Mouse (Mus musculus): ENCODE results near the gene Reep6. TPM values are rescaled to one million over a fixed set of nuclear protein-coding genes. Genes with fewer than 3 reads are reported as not detected.
A peak's percentile ranks its signal among the peaks of the same experiment; 100 is the strongest.
"Not testable (repeated sequence)": the region's sequence is repeated elsewhere in the genome, so short reads cannot be mapped to it uniquely, and the experiment has no call there.

Reep6 gene
- total RNA-seq, 2 experiments from 2014 or later: 10.3 to 11.6 TPM

DNA sequence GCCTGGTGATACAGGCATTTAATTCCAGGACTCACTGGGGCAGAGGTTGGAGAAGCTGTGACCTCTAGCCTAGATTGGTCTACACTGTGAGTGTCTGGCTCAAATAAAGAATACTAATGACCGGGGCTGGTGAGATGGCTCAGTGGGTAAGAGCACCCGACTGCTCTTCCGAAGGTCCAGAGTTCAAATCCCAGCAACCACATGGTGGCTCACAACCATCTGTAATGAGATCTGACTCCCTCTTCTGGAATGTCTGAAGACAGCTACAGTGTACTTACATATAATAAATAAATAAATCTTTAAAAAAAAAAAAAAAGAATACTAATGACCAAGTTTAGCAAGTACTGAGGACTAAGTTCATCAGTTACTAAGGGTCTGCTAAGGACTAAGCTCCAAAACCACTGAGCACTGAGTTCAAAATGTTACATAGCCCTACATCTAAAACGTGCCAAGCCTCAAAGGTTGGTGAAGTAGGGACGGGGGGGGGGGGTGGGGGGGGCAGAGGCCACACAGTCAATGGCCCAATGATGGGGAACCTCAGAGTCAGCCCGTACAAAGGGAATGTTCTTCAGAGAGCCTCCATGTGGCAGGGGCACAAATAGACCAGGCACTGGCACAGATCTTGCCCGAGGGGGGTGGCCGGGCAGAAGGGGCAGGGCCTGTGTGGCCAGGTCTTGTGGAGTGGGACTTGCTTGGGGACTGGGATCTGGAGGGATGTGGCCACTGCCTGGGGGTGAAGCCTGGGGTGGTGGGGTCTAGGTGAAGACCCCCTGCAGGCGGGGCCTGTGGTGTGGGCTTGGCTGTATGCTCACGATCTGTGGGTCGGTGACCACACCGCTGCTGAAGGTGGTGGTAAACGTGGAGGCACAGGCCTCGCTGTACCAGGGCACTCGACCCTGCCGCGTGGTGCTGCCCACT, 5.4 kb upstream of the Reep6 start:
- DNase-seq (ENCODE audit: low spot score in 2 of 2): no peak

DNA sequence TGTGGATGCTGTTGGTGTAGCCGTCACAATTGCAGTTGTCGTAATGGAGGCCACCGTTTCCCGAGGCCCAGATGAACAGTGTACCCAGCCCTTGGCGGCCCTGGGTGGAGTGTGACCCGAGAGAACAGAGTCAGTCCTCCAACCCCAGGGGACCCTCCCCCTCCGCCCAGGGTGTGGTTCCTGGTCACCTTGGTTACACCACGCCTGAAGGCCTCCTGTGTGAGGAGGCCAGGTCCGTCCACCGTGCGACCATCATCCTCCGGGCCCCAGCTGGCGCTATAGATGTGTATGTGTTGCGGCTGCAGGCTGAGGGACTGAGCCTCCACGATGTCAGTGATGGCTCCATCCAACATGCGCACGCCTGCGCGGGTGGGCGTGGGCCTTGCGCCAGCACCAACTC, 4.7 kb upstream of the Reep6 start:
- DNase-seq (ENCODE audit: low spot score in 2 of 2): no peak

DNA sequence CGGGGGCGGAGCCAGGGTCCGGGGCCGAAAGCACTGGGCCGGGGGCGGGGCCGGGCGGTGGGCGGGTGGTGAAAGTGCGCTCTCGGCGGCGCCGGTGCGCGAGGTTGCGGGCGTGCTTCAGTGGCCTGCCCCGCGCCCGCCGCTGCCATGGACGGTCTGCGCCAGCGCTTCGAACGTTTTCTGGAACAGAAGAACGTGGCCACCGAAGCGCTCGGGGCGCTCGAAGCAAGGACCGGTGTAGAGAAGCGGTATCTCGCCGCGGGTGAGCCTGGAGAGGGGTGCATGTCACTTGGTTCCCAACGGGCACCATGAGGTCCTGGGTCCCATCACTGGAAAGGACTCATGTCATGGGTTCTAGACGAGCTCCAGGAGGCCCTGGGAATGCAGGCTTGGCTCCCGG, 331 bp downstream of the Reep6 start:
- no peak for DNase-seq (ENCODE audit: low spot score in 2 of 2)

DNA sequence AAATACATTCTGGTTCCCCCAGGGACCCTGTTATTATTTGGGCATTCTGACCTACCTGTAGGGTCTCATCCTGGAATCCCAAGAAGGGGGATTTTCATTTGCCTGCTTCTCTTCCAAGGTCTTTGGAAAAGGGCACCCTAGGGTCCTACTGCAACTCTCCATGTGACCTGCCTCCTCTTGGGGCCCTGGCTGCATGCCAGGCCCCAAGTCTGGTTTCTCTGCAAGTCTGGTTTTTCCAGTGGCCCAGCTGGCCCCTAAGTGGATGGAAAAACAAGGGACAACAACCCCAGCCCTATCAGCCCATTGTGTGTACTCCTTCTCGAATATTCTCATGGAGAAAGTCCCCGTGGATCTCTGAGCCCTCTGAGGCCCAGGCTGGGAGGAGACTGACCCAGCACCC, 1.1 kb downstream of the Reep6 start:
- DNase-seq (ENCODE audit: low spot score in 2 of 2): no peak

DNA sequence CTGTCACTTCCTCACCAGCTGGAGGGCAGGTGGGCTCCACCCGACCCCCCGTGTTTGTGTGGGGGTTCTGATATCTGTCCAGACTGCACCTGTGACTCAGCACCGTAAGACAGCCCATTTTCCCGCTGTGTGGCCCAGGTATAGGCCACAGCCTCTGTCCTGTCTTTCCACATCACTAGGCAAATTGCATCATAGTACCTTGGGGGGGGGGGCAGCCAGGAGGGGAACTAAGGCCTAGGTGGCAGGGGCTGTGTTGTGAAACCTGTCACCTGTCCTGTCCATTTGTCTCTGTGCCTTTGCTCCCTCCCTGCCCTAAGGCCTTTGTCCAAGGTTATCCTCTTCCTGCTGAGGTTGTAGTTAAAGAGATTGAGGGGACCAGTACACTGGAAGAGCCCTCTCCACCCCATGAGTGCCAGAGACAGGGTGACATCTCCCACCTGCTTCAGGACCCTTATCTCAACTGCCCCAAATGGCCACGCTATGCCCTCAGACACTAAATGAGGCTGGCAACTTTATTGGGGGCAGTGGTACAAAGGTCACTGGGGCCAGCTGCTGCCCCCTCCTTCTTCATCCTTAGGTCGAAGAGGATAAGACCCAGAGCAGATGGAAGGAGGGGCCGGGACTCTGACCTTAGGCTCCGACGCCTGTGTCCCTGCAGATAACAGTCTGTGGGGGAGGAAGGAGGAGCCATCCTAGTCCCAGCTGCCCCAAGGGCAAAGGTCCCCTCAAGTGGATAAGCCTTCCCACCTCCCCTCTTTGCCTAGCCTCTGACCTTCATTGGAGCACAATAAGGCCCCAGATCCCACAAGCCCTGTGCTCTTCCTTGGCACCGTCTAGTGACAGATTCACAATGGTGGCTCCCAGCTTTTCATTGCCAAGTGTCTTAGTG, 2.1 kb downstream of the Reep6 start:
- DNase-seq (ENCODE audit: low spot score in 2 of 2): no peak

DNA sequence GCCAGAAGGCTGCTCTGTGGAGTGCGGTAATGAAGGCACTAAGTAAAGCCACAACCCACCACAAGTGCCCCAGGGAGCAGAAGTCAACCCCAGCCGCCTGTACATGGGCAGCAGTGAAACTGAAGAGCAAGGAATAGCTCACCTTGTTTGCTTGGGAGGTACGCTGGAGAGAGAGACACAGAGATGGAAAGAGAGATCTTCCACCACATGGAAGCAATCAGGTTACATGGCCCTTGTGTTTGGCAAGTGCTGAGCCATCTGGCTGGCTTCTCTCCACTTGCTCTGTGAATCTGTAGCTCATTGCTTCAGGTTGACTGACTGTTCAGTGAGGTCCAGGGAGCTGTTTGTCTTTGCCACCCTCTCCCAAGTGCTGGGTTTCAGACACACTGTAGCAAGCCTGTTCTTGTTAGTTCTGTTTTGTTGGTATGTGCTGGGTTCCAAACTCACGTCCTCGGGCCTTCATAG, 2.8 kb downstream of the Reep6 start:
- no peak for DNase-seq (ENCODE audit: low spot score in 2 of 2)

DNA sequence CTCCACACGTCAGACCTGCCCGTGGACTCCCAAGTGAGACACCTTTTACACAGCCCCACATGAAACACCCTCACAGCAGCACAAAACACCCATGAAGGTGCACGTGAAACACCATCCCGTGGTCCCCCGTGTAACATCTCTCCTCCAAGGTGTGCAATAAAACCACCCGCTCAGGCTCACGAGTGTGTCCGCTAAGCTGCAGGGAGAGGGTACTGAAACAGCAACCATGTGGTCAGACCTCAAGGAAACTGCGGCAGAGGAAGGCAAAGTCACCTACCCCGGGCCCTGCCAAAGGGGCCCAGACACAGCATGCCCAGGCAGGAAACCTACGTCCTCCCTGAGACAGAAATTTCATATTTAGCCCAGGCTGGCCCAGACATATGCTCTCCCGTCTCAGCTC, 6.5 kb downstream of the Reep6 start:
- DNase-seq (ENCODE audit: low spot score in 2 of 2): no peak

DNA sequence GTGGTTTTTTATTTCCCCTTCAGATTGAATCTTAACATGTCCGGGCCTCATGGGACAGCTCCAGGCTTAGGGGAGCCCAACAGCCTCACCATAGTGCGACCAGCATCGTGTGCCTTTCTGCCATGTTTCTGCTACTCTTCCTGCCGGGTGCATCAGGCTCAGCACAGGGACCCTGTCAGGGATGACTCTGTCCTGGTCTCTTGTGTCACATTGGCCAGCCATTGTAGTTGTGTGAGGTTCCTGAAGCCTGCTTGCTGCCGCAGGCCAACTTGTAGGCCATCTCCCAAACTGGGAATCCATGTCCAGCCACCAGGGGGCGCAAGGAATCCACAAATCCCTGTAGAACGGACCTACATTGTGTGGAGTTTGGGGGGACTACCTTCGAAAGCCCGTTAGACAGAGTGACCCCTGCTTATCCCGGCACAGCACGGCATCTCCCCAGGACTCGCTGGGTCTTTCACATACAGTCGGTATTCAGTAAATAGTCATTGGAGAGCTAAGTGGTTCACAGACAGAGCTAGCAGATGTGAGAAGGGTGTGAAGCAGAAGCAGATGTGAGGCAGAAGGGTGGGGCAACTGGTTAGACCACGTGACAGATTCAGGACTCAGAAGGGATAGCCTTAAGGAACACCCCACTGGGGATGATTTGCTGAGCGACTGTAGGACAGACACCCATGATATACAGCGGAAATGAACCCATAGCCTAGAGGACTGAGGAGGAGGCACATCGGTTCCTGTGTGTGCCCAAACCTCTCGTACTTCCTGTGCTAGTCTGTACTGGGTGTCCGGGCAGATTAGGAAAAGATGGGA, 10.4 kb downstream of the Reep6 start:
- peak; percentile 92 to 93 for DNase-seq (ENCODE audit: low spot score in 2 of 2)

DNA sequence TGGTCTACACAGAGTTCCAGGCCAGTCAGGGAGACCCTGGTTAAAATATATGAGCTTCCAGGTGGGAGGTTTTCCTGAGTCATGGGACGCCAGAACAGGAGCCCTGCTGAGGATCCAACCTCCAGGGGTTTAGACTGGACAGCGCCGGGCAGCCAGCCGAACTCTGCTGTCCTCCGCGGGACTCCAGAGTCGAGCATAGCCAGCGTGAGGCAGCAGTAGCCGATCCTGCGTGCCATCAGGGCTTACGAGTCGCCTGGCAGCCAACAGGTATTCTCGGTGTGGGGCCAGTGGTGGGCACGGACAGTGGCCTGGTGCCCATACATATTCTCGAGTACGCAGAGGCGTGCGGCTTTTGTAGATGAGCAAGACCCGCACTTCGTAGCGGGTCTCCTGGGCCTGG, 11.3 kb downstream of the Reep6 start:
- DNase-seq (ENCODE audit: low spot score in 2 of 2): no peak

DNA sequence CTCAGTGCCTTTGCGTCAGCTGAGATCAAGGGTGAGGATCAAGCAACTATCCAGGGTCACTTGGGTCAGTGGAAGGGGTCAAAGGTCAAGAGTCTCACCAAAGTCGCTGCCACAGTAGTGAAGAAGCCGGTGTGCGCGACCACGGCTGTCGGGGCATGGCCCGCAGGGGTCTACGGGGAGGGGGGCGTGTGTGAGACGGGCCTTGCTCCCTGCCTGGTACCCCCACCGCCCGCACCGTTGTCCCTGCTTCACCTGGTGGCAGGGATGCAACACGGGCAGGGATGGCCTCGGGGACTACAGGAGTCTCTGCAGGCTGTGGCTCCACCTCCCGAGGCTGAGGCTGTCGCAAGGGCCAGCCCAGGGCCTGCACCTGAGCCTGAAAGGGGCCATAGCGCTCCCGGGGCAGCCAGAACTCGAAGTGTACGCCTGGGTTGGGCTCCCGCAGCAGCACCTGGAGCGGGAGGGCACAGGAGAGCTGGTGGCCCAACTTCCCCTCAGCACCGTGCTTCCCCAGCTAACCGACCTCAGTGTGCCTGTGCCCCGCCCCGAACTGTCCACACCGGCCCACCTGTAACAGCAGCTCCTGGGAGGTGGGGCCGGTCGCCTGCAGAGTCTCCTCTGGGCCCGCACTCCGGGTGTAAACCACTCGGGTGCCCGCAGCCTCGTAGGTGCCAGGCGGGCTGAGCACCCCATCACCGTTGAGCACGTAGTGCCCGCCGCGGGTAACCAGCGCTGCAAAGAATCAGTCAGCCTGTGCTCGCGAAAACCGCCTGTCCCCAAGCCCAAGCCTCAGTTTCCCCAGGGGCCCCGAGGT, 11.9 kb downstream of the Reep6 start:
- no peak for DNase-seq (ENCODE audit: low spot score in 2 of 2)

DNA sequence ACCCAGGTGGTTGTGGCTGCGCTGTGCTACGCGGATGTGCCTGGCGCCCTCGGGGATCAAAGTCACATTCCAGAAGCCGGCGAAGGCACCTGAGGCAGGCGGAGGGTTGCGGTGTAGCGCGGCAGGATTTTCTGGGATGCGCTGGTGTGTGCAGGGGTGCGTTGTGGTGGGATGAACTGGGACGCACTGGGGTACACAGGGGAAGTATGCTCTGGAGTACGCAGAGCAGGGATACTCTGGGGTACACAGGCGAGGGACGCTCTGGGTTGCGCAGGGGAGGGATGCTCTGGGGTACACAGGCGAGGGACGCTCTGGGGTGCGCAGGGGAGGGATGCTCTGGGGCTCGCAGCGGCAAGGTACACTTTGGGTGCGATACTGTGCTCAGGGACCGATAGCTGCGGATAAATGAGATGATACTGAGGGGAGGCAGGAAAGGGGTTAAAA, 12.6 kb downstream of the Reep6 start:
- DNase-seq (ENCODE audit: low spot score in 2 of 2): no peak

DNA sequence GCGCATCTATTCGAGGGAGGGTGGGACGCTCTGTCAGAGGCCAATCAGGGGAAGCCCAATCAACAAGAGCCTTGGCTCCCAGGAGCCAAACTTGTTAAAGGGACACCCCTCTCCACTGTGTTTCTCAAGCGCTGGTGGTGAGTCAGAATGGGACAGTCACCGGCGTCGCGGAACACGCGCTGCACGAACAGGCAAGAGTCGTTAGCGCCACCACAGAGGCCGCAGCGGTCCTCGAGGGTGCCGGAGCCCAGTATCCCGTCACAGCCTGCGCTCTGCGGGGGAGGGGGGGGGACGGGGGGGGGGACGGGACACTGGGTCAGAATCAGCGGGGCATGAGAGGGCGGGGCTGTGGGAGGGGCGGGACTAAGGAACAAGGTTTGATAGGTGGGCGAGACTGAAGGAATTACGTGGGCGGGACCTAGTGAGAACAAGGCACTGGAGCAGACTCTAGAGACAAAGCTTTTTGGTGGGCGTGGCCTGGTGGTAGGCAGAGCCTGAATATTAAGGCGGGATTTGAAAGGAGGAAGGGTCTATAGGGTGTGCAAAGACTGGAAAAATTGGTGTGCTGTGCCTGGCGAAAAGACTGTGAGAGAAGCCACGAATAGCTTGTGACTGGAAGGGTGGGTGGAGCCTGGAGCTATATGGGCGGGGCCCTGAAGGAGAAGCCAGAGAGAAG, 13.1 kb downstream of the Reep6 start:
- DNase-seq (ENCODE audit: low spot score in 2 of 2): peak in 1 of 2 experiments; percentile 52

DNA sequence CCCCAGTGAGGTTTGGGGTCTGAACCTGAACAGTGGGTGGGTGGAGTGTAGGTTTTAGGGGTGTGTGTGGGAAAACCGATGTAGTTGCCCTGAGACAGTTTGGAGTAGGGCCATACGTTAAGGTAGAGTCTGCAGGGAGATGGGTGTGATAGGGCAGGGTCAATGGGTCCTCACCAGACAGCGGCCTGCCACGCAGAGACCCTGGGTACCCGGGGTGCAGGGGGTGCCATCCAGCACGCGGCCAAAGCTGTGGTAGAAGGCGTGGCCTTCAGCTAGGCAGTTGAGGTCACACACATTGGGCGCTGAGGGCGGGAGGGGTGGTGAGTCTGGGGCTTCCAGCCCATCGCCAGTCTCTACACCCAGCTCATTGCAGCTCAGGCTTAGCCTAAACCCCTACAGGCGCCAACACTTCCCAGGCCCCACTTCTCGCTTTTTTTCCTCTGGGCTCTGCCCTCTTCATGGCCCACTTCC, 13.7 kb downstream of the Reep6 start:
- DNase-seq (ENCODE audit: low spot score in 2 of 2): no peak

DNA sequence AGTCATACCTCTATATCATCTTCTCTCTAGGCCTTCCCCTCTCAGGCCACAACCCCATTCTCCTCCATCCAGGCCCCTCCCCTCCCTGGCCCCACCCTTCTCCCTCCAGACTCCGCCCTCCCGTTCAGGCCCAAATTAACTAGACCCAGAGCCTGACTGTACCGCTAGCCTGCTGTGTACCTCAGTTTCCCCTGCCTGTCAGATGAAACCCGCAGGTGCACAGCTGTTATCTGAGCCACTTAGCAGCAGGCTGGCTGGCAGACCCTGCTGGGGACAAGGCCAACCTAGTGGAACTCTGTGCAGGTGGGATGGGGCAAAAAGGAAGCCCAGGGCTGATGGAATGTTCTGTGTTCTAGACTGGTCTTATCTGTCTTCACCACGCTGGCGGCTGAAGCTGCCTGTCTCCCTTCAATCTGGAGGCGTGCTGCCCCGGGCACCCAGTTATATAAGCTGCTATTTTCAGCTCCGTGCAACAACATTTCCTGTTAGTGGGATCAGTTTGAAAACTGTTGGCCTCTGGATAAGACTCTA, 14.4 kb downstream of the Reep6 start:
- DNase-seq (ENCODE audit: low spot score in 2 of 2): no peak

DNA sequence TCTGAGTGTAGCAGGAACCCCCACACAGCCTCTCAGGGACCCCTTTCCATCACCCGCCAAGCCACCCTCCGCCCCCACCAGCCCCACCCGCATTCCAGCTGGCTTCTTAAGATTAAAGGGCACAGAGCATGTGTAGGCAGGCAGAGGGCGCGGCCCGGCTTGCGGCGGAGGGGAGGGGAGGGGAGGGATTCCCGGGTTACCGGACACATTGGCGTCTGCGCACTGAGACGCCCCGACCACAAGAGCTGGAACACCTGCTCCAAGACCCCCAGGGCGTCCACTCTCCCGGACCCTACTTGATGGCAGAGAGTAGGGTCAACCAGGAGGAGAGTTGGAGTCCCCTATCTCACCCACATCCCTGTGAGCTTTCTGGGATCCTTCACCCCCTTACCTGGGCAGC, 15.4 kb downstream of the Reep6 start:
- no peak for DNase-seq (ENCODE audit: low spot score in 2 of 2)

DNA sequence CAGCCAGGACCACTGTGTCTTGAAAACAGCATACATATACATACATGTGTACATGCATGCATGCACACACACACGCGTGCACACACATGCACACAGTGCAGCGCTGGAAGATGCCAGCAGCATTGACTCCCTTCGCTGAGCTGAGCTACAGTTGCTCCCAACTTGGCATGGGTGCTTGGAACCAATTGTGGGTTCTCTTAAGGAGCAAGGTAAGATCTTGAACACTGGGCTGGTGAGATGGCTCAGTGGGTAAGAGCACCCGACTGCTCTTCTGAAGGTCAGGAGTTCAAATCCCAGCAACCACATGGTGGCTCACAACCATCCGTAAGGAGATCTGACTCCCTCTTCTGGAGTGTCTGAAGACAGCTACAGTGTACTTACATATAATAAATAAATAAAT, 16.2 kb downstream of the Reep6 start:
- not testable (repeated sequence) for DNase-seq (ENCODE audit: low spot score in 2 of 2)

DNA sequence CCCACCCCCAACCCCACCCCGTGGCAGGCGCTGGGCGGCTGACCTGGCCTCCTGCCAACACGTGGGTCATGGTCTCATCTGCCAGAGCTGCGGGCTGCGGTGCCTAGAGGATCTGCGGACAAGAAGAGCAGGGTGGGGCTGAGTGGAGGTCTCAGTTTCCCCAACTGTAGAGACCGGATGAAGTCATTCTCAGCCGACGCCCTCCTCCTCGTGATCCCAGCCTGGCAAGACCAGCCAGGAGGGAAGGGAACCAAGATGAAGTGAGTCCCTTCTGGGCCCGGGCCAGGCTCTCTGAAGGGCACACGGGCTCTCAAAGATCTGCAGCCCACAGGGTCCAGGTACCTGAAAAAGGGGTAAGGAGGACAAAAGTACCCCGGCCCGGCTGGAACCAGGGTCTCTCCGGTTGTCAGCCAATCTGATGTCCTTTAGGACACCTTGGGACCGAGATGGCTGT, 17.8 kb downstream of the Reep6 start:
- DNase-seq (ENCODE audit: low spot score in 2 of 2): no peak

DNA sequence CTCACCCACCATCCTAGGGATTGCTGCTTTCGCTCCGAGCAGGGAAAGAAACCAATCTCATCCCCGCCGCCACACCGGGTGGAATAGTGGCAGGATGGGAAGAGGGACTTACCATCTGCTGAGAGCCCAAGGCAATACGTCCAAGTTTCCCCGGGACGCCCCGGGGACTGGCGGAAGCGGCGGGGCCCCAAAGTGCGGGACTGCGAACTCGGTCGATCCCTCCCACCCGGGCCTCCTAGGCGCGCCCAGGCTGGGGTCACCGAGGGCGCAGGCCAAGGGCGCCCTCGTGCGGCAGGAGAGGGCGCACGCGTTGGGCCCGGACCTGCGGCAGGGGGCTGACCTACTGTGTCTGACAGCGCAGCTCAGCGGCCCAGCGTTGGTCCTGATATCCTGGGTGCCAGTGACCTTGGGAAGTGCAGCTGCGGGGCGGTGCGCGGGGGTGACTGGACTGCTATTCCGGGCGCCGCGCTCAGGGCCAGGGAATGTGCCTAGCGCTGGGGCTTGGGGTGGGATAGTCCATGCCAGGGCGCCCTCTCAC, 18.6 kb downstream of the Reep6 start, which contains the start of gene Adamtsl5:
Gene Adamtsl5, minus strand, starts transcription at position 169 of the 538 bp plus-strand sequence.
- no peak for DNase-seq (ENCODE audit: low spot score in 2 of 2)

DNA sequence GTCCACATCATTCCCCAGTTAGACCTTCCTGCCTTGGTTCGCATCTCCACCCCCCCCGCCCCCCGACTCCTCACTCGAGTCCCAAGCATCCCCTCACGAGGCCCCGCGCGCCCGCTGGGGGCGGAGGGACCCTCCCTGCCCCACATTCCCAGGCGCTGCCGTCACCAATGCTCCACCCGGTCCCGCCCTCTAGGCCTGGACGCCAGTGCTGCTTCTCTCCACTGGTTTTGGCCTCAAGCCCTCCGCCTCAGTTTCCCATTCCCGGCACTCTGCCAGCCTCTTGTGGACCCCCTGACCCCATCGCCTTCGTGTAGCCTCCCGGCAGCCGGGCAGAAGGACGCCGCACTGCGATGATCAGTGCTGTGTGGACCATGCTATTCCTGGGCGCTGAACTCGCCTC, 19.2 kb downstream of the Reep6 start:
- no peak for DNase-seq (ENCODE audit: low spot score in 2 of 2)

Measured in layer of hippocampus, postnatal 10 days (tissue).